Mouse (Mus musculus): ENCODE data around the gene L3mbtl1. TPM values are rescaled to one million over a fixed set of nuclear protein-coding genes. Genes with fewer than 3 reads are reported as not detected.

Gene L3mbtl1
- polyA plus RNA-seq, 1 experiment = 0.01 TPM

DNA sequence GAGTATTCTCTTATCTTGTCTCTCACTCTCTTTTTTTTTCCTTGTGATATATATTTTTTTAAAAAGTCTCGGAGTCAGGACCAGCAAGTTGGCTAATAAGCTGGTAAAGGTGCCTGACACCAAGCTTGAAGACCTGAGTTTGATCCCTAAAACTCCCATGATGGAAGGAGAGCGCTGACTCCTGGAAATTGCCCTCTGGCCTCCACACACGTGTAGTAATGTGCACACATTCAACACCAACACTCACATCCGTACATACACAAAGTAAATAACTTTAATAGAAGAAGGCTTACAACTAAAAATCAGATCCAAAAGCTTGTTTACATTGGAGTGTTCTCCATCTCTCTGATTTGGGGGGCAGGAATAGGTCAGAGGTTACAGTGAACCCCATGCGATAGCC lies 29.9 kb downstream of the L3mbtl1 start:
- Histone ChIP-seq H3K4me3 (ENCODE audit: insufficient read depth, poor library complexity, severe bottlenecking) (no peak overlapping the region), H3K36me3 (ENCODE audit: control insufficient read depth, insufficient read depth) (no peaks in the 10 kb centered on the region), H3K27me3 (ENCODE audit: control insufficient read depth, insufficient read depth, insufficient read length) (no peaks in the 10 kb centered on the region), H3K79me2 (ENCODE audit: control insufficient read depth, insufficient read depth) (no peaks in the 10 kb centered on the region), H3ac (ENCODE audit: control insufficient read depth, insufficient read length, low read depth) (no peak overlapping the region), H3K79me3 (ENCODE audit: low read depth) (no peaks in the 10 kb centered on the region)
- no peak for TF ChIP-seq USF1 (IDR thresholded peaks at IDR 0.05; ENCODE audit: low read depth)
- TF ChIP-seq MYOD1 (IDR thresholded peaks at IDR 0.05; ENCODE audit: control insufficient read depth, insufficient read length, low read depth) = no peak
- TF ChIP-seq MAX (IDR thresholded peaks at IDR 0.05) = no peak
- TF ChIP-seq CTCF (IDR thresholded peaks at IDR 0.05; ENCODE audit: control insufficient read depth, insufficient read depth, insufficient read length) = no peak
- TF ChIP-seq CEBPB (IDR thresholded peaks at IDR 0.05; ENCODE audit: low read depth) = no peak
- no peak for TF ChIP-seq FOSL1 (IDR thresholded peaks at IDR 0.05; ENCODE audit: insufficient read depth, low read length, poor library complexity, severe bottlenecking)
- TF ChIP-seq MYOG (IDR thresholded peaks at IDR 0.05; ENCODE audit: control insufficient read depth, extremely low read depth, insufficient read length) = no peak

DNA sequence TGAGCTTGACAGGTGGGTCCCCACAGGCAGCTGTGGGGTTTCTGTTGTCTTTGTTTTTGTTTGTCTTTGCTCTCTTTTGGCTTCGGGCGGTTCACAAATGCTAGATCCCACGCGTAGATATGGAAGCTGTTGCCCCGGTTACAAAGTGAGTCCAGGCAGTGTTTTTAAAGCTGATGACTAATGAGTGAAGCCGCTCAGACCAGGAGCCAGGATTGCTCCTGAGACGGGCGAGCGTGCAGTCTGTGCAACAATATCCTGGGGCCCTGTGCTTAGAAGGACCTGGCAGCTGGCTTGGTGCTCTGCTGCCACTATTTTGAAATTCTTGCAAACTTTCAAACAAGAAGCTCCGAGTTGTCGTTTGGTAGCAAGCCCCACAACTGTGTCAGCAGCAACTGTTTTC lies 30.4 kb downstream of the L3mbtl1 start:
- Histone ChIP-seq H3K4me3 (ENCODE audit: insufficient read depth, poor library complexity, severe bottlenecking) (no peak overlapping the region), H3K79me3 (ENCODE audit: low read depth) (no peaks in the 10 kb centered on the region), H3K27me3 (ENCODE audit: control insufficient read depth, insufficient read depth, insufficient read length) (no peaks in the 10 kb centered on the region), H3K36me3 (ENCODE audit: control insufficient read depth, insufficient read depth) (no peaks in the 10 kb centered on the region), H3ac (ENCODE audit: control insufficient read depth, insufficient read length, low read depth) (no peak overlapping the region), H3K79me2 (ENCODE audit: control insufficient read depth, insufficient read depth) (no peaks in the 10 kb centered on the region)
- TF ChIP-seq CEBPB (IDR thresholded peaks at IDR 0.05; ENCODE audit: low read depth) (no peak), MYOD1 (IDR thresholded peaks at IDR 0.05; ENCODE audit: control insufficient read depth, insufficient read length, low read depth) (peak; percentile 4)

DNA sequence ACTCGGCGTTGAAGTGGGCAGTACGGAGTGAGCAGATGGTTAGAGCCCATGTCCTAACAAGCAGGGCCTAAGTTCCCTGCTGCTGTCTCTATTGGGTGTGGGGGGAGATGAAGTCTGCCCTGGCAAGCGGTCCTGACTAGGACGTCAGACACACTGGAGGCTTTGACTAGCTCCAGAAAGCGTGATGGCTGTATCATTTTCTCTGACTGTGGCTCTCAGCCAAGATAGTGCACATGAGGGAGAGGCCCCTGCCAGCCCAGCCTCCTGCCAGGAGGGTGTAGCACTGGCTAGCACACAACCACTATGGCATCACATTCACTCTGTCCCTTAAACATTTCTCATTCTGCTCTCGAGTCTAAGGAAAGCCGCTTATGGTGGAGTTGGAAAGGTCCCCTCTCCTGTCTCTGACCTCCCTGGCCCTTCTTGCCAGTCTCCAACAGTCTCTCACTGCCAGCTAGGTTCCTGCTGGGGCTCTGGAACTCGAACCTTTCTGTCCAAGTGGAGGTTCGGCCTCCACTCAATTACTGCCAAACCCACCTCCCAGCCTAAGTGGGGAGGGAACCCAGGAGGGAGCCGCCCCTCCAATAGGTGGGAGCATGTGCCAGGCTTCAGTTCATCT lies 32.0 kb downstream of the L3mbtl1 start:
- Histone ChIP-seq H3K36me3 (ENCODE audit: control insufficient read depth, insufficient read depth) (no peaks in the 10 kb centered on the region), H3K79me3 (ENCODE audit: low read depth) (no peaks in the 10 kb centered on the region), H3ac (ENCODE audit: control insufficient read depth, insufficient read length, low read depth) (no peak overlapping the region), H3K79me2 (ENCODE audit: control insufficient read depth, insufficient read depth) (no peaks in the 10 kb centered on the region), H3K27me3 (ENCODE audit: control insufficient read depth, insufficient read depth, insufficient read length) (no peaks in the 10 kb centered on the region), H3K4me3 (ENCODE audit: insufficient read depth, poor library complexity, severe bottlenecking) (no peak overlapping the region)
- TF ChIP-seq FOSL1 (IDR thresholded peaks at IDR 0.05; ENCODE audit: insufficient read depth, low read length, poor library complexity, severe bottlenecking) = no peak
- no peak for TF ChIP-seq USF1 (IDR thresholded peaks at IDR 0.05; ENCODE audit: low read depth)
- no peak for TF ChIP-seq CEBPB (IDR thresholded peaks at IDR 0.05; ENCODE audit: low read depth)
- no peak for TF ChIP-seq CTCF (IDR thresholded peaks at IDR 0.05; ENCODE audit: control insufficient read depth, insufficient read depth, insufficient read length)
- no peak for TF ChIP-seq MAX (IDR thresholded peaks at IDR 0.05)
- TF ChIP-seq MYOG (IDR thresholded peaks at IDR 0.05; ENCODE audit: control insufficient read depth, extremely low read depth, insufficient read length) = no peak
- TF ChIP-seq MYOD1 (IDR thresholded peaks at IDR 0.05; ENCODE audit: control insufficient read depth, insufficient read length, low read depth) = no peak

DNA sequence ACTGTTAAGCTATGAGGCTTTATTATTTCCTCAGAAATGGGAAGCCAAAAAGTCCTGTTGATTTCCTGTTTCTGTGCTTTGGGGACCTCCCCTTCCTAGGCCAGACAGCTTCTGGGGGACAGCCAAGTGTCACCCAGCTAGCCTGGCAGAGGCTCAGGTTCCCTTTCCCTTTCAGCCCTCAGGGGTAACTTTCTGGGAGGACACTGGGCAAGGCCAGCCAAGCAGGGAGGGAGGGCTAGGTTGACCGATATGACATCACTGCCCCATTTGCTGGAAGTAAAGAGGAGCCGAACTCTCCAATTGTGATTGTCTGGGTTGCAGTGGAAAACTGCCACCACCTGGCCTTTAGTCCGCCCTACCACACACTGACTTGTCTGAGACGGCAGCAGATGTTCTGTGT lies 32.7 kb downstream of the L3mbtl1 start:
- H3K4me3 ChIP-seq (ENCODE audit: insufficient read depth, poor library complexity, severe bottlenecking) = no peak overlapping the region
- H3K36me3 ChIP-seq (ENCODE audit: control insufficient read depth, insufficient read depth) = no peaks in the 10 kb centered on the region
- TF ChIP-seq CEBPB (IDR thresholded peaks at IDR 0.05; ENCODE audit: low read depth) (no peak), CTCF (IDR thresholded peaks at IDR 0.05; ENCODE audit: control insufficient read depth, insufficient read depth, insufficient read length) (no peak), USF1 (IDR thresholded peaks at IDR 0.05; ENCODE audit: low read depth) (no peak), MYOD1 (IDR thresholded peaks at IDR 0.05; ENCODE audit: control insufficient read depth, insufficient read length, low read depth) (no peak), FOSL1 (IDR thresholded peaks at IDR 0.05; ENCODE audit: insufficient read depth, low read length, poor library complexity, severe bottlenecking) (no peak)

DNA sequence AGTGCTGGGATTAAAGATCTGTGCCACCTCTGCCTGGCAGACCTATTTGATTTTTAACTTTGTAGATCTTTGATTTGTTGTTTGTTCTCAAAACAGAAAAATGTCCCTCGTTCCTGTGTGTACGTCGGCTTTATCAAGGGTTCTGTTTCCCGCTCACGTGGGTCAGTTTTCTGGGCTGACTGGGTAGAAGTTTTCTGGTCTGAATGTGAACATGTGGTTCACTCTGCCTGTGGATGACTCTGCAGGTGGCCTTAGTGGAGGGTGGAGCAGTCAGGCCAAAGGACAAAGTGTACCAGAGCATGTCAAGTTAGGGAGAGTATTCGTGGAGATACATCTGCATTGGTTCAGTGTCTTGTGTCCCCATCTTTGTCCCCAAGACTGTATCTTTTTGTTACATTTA lies 41.1 kb downstream of the L3mbtl1 start:
- no peak overlapping the region for H3ac ChIP-seq (ENCODE audit: control insufficient read depth, insufficient read length, low read depth)
- H3K79me3 ChIP-seq (ENCODE audit: low read depth) = no peaks in the 10 kb centered on the region
- no peaks in the 10 kb centered on the region for H3K27me3 ChIP-seq (ENCODE audit: control insufficient read depth, insufficient read depth, insufficient read length)
- H3K36me3 ChIP-seq (ENCODE audit: control insufficient read depth, insufficient read depth) = no peaks in the 10 kb centered on the region
- H3K79me2 ChIP-seq (ENCODE audit: control insufficient read depth, insufficient read depth) = no peaks in the 10 kb centered on the region
- TF ChIP-seq USF1 (IDR thresholded peaks at IDR 0.05; ENCODE audit: low read depth) = no peak
- no peak for TF ChIP-seq MAX (IDR thresholded peaks at IDR 0.05)
- TF ChIP-seq FOSL1 (IDR thresholded peaks at IDR 0.05; ENCODE audit: insufficient read depth, low read length, poor library complexity, severe bottlenecking) = no peak
- no peak for TF ChIP-seq CTCF (IDR thresholded peaks at IDR 0.05; ENCODE audit: control insufficient read depth, insufficient read depth, insufficient read length)
- TF ChIP-seq CEBPB (IDR thresholded peaks at IDR 0.05; ENCODE audit: low read depth) = no peak
- no peak for TF ChIP-seq MYOG (IDR thresholded peaks at IDR 0.05; ENCODE audit: control insufficient read depth, extremely low read depth, insufficient read length)
- TF ChIP-seq MYOD1 (IDR thresholded peaks at IDR 0.05; ENCODE audit: control insufficient read depth, insufficient read length, low read depth) = no peak
- no peak overlapping the region for H3K4me3 ChIP-seq (ENCODE audit: insufficient read depth, poor library complexity, severe bottlenecking)

More for the DNA sequence above, 32.7 kb downstream of the L3mbtl1 start:
- Histone ChIP-seq H3K27me3 (ENCODE audit: control insufficient read depth, insufficient read depth, insufficient read length) (no peaks in the 10 kb centered on the region), H3K79me2 (ENCODE audit: control insufficient read depth, insufficient read depth) (no peaks in the 10 kb centered on the region), H3K79me3 (ENCODE audit: low read depth) (no peaks in the 10 kb centered on the region), H3ac (ENCODE audit: control insufficient read depth, insufficient read length, low read depth) (no peak overlapping the region)

DNA sequence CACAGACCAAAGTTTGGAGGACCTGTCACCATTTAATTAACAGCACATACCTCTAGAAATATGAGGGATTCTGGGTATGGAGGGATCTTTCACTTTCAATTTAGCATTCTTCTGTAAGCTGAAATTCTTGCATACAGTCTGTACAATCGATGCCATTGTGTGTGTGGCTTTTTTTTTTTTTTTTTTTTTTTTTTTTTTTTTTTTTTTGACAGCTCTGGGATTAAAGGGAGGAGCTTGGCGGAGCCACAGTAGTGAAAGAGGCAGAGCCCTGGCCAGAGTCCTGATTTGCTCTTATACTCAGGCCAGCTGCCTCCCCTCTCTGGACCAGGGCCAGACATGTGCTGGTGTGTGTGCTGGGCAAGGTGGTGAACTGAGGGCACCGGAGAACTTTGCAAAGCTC lies 42.7 kb downstream of the L3mbtl1 start:
- TF ChIP-seq MAX (IDR thresholded peaks at IDR 0.05) (peak; percentile 22), MYOD1 (IDR thresholded peaks at IDR 0.05; ENCODE audit: control insufficient read depth, insufficient read length, low read depth) (no peak), CTCF (IDR thresholded peaks at IDR 0.05; ENCODE audit: control insufficient read depth, insufficient read depth, insufficient read length) (no peak), CEBPB (IDR thresholded peaks at IDR 0.05; ENCODE audit: low read depth) (no peak), USF1 (IDR thresholded peaks at IDR 0.05; ENCODE audit: low read depth) (no peak), MYOG (IDR thresholded peaks at IDR 0.05; ENCODE audit: control insufficient read depth, extremely low read depth, insufficient read length) (no peak), FOSL1 (IDR thresholded peaks at IDR 0.05; ENCODE audit: insufficient read depth, low read length, poor library complexity, severe bottlenecking) (no peak)
- Histone ChIP-seq H3K27me3 (ENCODE audit: control insufficient read depth, insufficient read depth, insufficient read length) (no peaks in the 10 kb centered on the region), H3K79me3 (ENCODE audit: low read depth) (no peaks in the 10 kb centered on the region), H3K36me3 (ENCODE audit: control insufficient read depth, insufficient read depth) (no peaks in the 10 kb centered on the region), H3K79me2 (ENCODE audit: control insufficient read depth, insufficient read depth) (no peaks in the 10 kb centered on the region), H3ac (ENCODE audit: control insufficient read depth, insufficient read length, low read depth) (no peak overlapping the region), H3K4me3 (ENCODE audit: insufficient read depth, poor library complexity, severe bottlenecking) (no peak overlapping the region)

All from C2C12 (cell line).